Mouse (Mus musculus): ENCODE measurements around the gene Atpaf2.

- TF ChIP-seq CTCF (IDR thresholded peaks at IDR 0.05; ENCODE audit: insufficient read depth, low read length) (no peak), POLR2A (IDR thresholded peaks at IDR 0.05; ENCODE audit: borderline replicate concordance, extremely low read depth, low read depth, low read length) (no peak)
Observed at GRCm38 (mm10) chr11:60368909-60369308, 49.3 kb downstream of the Atpaf2 start.

All from lung, adult 2 months (tissue).